Mouse (Mus musculus) forebrain, embryonic 16.5 days (tissue): ENCODE measurements around the gene 1700029I15Rik. TPM values are rescaled to one million over a fixed set of nuclear protein-coding genes. Genes with fewer than 3 reads are reported as not detected.
A peak's percentile ranks its signal among the peaks of the same experiment; 100 is the strongest.

Experiments used
- ATAC-seq: fragments of 200-750 bp; cut with Nextera tagmentation; 2 replicates; pipeline ENCODE4 v1.8.0; 2017; ENCODE audit warnings: mild to moderate bottlenecking, moderate library complexity
- H3K27ac ChIP-seq: fragments of 300-500 bp; sonication (generic); 2 replicates; pipeline ENCODE4 v1.5.1; 2014; ENCODE audit warnings: low read length, control low read depth
- H3K27me3 ChIP-seq: fragments of 300-500 bp; sonication (generic); replicated peaks from 2 replicates; pipeline ENCODE4 v1.6.1; 2014; ENCODE audit warnings: low read length; ENCODE audit not compliant: control insufficient read depth, insufficient read depth
- H3K36me3 ChIP-seq: fragments of 300-500 bp; sonication (generic); 2 replicates; pipeline ENCODE4 v1.6.1; 2014; ENCODE audit not compliant: control insufficient read depth, insufficient read depth
- H3K4me1 ChIP-seq: fragments of 300-500 bp; sonication (generic); replicated peaks from 2 replicates; pipeline ENCODE4 v1.6.1; 2014; ENCODE audit warnings: low read length; ENCODE audit not compliant: control insufficient read depth, insufficient read depth
- H3K4me2 ChIP-seq: fragments of 300-500 bp; sonication (generic); 2 replicates; pipeline ENCODE4 v1.6.1; 2014; ENCODE audit warnings: mild to moderate bottlenecking, low read length, control low read depth
- H3K4me3 ChIP-seq: fragments of 300-500 bp; sonication (generic); replicated peaks from 2 replicates; pipeline ENCODE4 v1.5.1; 2014; ENCODE audit warnings: mild to moderate bottlenecking, low read length, control low read depth
- H3K9ac ChIP-seq: fragments of 300-500 bp; sonication (generic); replicated peaks from 2 replicates; pipeline ENCODE4 v1.6.1; 2014; ENCODE audit warnings: low read depth, low read length, control low read depth
- H3K9me3 ChIP-seq: fragments of 300-500 bp; sonication (generic); 2 replicates; pipeline ENCODE4 v1.6.1; 2016; ENCODE audit warnings: low read length; ENCODE audit not compliant: control insufficient read depth
- WGBS: fragments of 180-500 bp; shearing (Covaris S2); extraction: QIAGEN DNeasy Blood & Tissue Kit; methylation state at CpG from one replicate; pipeline ENCODE4 v1.1.7; 2014; 5-methylcytosine and 5-hydroxymethylcytosine counted together
- polyA plus RNA-seq: library from polyadenylated mRNA; unstranded; fragments of >200 nt; fragmentation: Nextera tagmentation; extraction: Ambion mirVana; gene quantifications from 2 replicates; pipeline ENCODE4 v1.2.1, GENCODE M21; 2015

1700029I15Rik gene
- polyA plus RNA-seq, 1 experiment from 2014 or later, result 8.6 TPM

DNA sequence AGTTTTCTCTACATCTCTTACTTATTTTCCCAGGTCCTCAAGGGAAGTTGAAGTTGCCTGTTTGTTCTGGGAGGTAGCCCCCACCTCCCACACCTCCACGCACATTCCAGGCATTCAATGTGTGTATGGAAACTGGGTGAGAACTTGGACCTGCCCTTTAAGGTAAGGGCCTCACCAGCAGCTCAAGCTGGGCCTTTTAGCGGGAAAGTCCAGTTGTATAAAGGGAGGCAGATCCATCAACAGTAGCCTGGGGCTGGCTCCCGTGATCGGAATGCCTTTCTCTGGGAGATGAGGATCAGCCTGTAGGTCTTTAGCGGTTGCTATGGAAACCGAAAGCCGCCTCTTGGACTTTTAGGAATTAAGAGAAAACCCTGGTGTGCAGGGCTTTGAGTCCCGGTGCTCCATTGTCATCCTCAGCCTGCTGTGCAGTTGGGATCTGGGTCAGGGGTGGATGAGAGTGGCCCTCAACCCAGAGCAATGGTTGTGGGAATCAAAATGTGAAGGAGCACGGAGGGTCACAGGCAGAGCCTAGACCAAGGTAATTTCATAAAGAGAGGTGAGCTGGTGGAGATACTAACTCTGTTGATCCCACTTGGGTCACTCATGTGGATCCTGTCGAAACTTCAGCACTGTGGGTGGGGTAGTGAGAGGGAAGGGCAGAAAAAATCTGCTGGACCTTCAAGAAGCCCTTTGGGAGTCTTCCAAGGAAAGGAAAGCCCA is 10.2 kb upstream of the 1700029I15Rik start:
- H3K9ac ChIP-seq, result no peak overlapping the region
- no peak for ATAC-seq
- no peaks in the 10 kb centered on the region for H3K9me3 ChIP-seq
- no peak overlapping the region for H3K27ac ChIP-seq
- no peaks in the 10 kb centered on the region for H3K36me3 ChIP-seq
- peaks cover 15% of the 10 kb centered on the region for H3K27me3 ChIP-seq
- H3K4me2 ChIP-seq, result no peak overlapping the region
- no peak overlapping the region for H3K4me3 ChIP-seq
- peaks cover 44% of the 10 kb centered on the region for H3K4me1 ChIP-seq
- WGBS, result 8% methylated on average over 10 of the region's 10 CpGs

DNA sequence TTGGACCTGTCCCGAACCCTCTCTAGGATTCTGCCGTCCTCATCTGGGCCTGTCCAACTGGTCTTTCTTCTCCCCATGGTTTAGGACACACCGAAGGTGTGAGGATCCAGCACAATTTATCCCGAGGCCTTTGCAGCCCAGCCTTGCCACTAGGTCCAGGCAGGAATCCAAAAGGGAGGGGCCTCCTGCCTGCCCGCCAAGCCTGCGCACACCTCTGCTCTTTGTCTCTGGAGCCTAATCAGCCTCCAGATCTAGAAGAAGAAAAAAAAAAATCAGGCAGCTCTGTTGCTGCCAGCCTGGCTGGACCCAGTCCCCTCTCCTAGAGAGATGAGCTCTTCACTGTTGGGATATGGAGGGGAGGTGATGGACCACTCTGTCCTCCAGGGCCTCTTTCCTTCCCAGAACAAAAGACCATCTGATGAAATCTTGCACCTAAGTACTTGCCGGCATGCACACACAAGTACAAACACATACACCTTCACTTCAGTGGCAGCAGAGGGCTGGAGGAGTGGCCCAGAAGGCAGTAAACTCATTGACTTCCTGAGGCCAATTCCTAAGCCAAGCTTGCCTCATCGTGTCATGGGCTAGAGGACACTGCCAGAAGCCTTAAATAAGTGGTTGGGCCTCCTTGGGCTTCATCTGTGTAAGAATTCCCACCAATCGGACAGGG is 9.4 kb upstream of the 1700029I15Rik start:
- no peak overlapping the region for H3K4me2 ChIP-seq
- ATAC-seq, result no peak
- no peaks in the 10 kb centered on the region for H3K9me3 ChIP-seq
- WGBS, result 23% methylated on average over 9 of the region's 9 CpGs
- no peaks in the 10 kb centered on the region for H3K36me3 ChIP-seq
- H3K4me3 ChIP-seq, result no peak overlapping the region
- peaks cover 15% of the 10 kb centered on the region for H3K27me3 ChIP-seq
- peaks cover 44% of the 10 kb centered on the region for H3K4me1 ChIP-seq
- no peak overlapping the region for H3K27ac ChIP-seq
- H3K9ac ChIP-seq, result no peak overlapping the region

DNA sequence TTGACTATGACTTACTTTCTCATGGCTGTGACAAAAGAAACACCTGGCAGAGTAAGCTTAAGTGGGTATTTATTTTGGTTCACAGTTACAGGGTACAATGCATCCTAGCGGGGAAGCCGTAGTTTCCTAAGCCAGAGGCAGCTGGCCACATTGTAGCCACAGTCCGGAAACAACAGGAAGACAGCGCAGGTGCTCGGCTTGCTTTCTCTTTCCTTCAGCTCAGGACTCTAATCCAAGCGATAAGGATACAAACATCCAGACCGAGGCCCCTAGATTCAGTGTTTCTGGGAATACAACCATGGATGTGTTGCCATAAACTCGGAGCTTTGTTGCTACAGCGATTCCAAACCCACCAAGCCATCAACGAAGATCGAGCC is 8.9 kb upstream of the 1700029I15Rik start:
- Histone ChIP-seq H3K4me2 (no peak overlapping the region), H3K4me3 (no peak overlapping the region), H3K27ac (no peak overlapping the region), H3K9ac (no peak overlapping the region), H3K9me3 (no peaks in the 10 kb centered on the region), H3K36me3 (no peaks in the 10 kb centered on the region), H3K27me3 (peaks cover 15% of the 10 kb centered on the region), H3K4me1 (peaks cover 44% of the 10 kb centered on the region)
- ATAC-seq, result no peak
- 58% methylated on average over 11 of the region's 11 CpGs for WGBS

DNA sequence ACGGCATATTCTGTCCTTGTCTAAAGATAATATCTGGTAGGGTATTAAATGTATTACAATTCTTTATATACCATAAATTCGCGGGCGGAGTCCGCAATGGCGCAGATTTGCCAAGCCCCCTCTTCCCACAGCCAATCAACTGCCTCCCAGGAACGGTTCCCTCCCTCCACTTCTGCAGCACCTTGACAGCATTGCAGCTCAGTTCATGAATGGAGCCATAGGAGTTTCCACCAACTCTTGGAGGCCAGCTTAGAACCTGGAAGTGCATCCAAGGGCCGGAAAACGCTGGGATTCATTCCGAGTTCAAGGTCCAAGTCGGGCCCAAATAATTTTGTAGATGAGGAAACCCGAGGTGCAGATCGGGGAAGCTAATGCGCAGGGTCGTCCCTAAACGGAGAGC is 7.8 kb upstream of the 1700029I15Rik start, which contains the start of the genes Pex16 and Large2:
Gene Pex16, plus strand, starts transcription at position 163 of the 400 bp plus-strand sequence.
Gene Large2, minus strand, starts transcription at position 356 of the 400 bp plus-strand sequence.
- peak within 1 kb of the TSS; percentile 74 for H3K9ac ChIP-seq
- H3K27ac ChIP-seq, result peak within 1 kb of the TSS; percentile 88
- peaks cover 3% of the 10 kb centered on the region; the same call in 1 of the 2 replicates for H3K36me3 ChIP-seq
- peak within 1 kb of the TSS; percentile 93 for H3K4me2 ChIP-seq
- WGBS, result 4% methylated on average over 16 of the region's 16 CpGs
- no peaks in the 10 kb centered on the region for H3K9me3 ChIP-seq
- H3K27me3 ChIP-seq, result peaks cover 15% of the 10 kb centered on the region
- peak within 1 kb of the TSS; percentile 71 for H3K4me3 ChIP-seq
- H3K4me1 ChIP-seq, result peaks cover 44% of the 10 kb centered on the region
- ATAC-seq, result peak; percentile 37

DNA sequence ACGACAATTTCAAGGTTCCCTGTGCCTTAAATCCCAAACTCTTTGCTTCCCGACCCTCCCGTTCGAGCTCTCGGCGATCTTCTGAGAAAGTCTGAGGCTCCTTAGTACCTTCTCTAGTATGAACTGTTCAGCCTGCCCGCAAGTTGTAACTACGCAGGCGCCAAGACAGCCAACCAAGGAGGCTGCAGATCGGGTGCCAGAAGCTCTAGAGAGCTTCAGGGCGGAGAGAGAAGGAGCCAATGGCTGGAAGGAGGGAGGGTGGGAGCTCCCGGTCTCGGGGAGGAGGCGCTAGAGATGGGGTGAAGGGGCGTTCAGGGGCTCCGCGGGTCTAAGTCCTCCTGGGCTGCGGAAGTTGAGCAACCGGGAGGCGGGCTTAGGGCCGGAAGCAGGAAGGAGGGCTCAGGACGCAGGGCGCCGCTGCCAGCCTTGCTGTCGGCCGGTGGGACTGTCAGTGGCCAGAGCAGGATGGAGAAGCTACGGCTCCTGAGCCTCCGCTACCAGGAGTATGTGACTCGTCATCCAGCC is 7.2 kb upstream of the 1700029I15Rik start:
- Histone ChIP-seq H3K4me2 (peak overlapping the region; percentile 93), H3K36me3 (peaks cover 3% of the 10 kb centered on the region; the same call in 1 of the 2 replicates), H3K27me3 (peaks cover 8% of the 10 kb centered on the region), H3K27ac (peak overlapping the region; percentile 88), H3K4me3 (peak overlapping the region; percentile 71), H3K9ac (peak overlapping the region; percentile 74), H3K4me1 (peaks cover 44% of the 10 kb centered on the region), H3K9me3 (no peaks in the 10 kb centered on the region)
- WGBS, result 0% methylated on average over 29 of the region's 29 CpGs
- ATAC-seq, result peak; percentile 95

DNA sequence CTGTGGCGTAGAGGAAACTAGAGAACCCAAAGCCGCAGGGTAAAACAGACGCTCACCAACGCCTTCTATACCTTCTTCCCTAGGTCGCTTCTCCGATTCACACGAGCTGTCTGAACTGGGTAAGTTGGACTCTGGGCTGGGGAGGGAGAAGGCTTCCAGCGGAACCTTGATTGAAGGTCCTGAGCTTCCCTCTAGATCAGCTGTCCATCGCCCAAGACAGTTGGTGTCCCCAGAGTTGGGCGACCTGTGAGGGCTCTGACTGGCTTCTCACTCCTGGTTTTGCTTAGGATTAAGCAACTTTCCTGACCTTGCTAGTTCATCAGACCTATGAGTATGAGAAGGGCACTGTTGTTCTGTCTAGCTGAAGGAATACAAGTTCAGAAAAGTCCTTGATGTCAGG is 6.5 kb upstream of the 1700029I15Rik start:
- Histone ChIP-seq H3K27ac (peak overlapping the region; percentile 88), H3K4me2 (peak overlapping the region; percentile 93), H3K4me3 (peak overlapping the region; percentile 71), H3K36me3 (peaks cover 4% of the 10 kb centered on the region; the same call in 1 of the 2 replicates), H3K27me3 (peaks cover 5% of the 10 kb centered on the region), H3K9me3 (no peaks in the 10 kb centered on the region), H3K4me1 (peaks cover 38% of the 10 kb centered on the region), H3K9ac (peak overlapping the region; percentile 74)
- ATAC-seq, result no peak
- WGBS, result 12% methylated on average over 10 of the region's 10 CpGs

DNA sequence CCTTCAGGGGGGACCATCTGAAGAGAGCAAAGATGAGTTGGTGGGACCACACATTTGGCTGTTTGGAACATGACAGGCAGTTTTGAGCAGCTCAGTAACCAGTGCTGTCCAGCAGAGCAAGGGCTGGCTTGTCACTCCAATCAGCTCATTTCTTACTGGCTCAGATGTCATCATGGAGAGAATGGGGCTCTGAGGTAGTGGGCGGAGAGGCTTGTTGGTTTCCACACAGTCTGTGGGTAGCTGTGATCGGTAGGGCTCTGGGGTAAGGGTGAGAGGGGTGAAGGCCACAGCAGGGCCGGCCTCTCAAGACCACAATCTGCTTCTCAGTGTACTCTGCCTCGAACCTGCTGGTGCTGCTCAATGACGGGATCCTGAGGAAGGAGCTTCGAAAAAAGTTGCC is 6.0 kb upstream of the 1700029I15Rik start:
- H3K4me2 ChIP-seq, result peak overlapping the region; percentile 93
- no peak for ATAC-seq
- no peak overlapping the region; the same call in 1 of the 2 replicates for H3K4me3 ChIP-seq
- peaks cover 6% of the 10 kb centered on the region; the same call in 1 of the 2 replicates for H3K36me3 ChIP-seq
- no peak overlapping the region for H3K27ac ChIP-seq
- no peaks in the 10 kb centered on the region for H3K9me3 ChIP-seq
- no peak overlapping the region for H3K9ac ChIP-seq
- WGBS, result 79% methylated on average over 6 of the region's 6 CpGs
- peaks cover 33% of the 10 kb centered on the region for H3K4me1 ChIP-seq
- peaks cover under 1% of the 10 kb centered on the region for H3K27me3 ChIP-seq

DNA sequence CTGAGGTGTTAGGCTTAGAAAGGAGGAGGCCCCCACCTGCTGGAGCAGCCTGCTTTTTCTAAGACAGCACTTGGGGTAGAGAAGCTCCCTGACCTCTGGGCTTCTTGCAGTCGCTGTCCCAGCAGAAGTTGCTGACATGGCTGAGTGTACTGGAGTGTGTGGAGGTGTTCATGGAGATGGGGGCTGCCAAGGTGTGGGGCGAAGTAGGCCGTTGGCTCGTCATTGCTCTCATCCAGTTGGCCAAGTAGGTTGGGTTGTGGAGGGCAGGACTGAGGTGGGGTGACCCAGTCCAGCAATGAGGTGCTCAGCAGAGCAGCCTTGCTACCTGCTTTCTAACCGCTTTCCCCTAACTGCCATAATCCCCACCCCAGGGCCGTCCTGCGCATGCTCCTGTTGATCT is 5.0 kb upstream of the 1700029I15Rik start:
- no peak overlapping the region for H3K4me2 ChIP-seq
- 94% methylated on average over 7 of the region's 7 CpGs for WGBS
- H3K4me3 ChIP-seq, result no peak overlapping the region
- no peak for ATAC-seq
- no peak overlapping the region for H3K9ac ChIP-seq
- H3K27me3 ChIP-seq, result no peaks in the 10 kb centered on the region
- H3K4me1 ChIP-seq, result peaks cover 23% of the 10 kb centered on the region
- peaks cover 6% of the 10 kb centered on the region; the same call in 1 of the 2 replicates for H3K36me3 ChIP-seq
- no peaks in the 10 kb centered on the region for H3K9me3 ChIP-seq
- H3K27ac ChIP-seq, result no peak overlapping the region

DNA sequence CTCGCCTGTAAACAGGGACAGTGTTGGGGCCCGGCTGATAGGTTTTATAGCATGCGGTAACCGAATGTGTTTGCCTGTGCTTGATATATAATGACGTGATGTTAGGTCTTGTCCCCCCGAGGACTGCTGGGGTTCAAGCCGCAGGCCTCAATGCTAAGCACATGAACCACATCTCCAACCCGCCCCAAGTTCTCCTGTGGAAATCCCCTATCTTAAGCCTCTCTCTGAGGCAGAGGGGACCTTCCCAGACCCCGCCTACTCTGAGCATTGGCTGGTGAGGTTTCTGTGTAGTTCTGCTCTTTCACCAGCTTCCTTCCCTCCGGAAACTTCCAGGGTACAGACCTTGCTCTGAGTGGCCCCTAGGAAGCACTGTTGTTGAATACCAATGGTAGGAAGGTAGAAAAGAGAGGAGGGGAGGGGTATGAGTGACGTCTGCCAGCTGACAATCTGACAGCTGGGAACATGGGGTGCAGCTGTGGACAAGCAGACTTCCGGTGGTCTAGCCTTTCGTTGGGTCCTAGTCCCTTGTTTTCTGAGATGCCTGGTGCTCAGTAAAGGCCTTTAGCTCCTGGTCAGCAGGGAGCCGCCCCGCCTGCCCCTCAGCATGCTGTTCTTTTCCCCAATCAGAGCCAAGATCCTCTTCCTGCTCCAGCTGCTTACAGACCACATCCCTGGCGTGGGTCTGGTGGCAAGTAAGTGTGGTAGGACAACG is 2.4 kb upstream of the 1700029I15Rik start:
- Histone ChIP-seq H3K9ac (no peak overlapping the region), H3K36me3 (peaks cover 13% of the 10 kb centered on the region; the same call in 1 of the 2 replicates)
- WGBS, result 81% methylated on average over 17 of the region's 17 CpGs

More for the DNA sequence above, 2.4 kb upstream of the 1700029I15Rik start:
- H3K9me3 ChIP-seq, result no peaks in the 10 kb centered on the region
- no peak overlapping the region for H3K4me2 ChIP-seq
- no peak for ATAC-seq
- H3K4me1 ChIP-seq, result peaks cover 8% of the 10 kb centered on the region
- H3K27ac ChIP-seq, result no peak overlapping the region
- no peak overlapping the region for H3K4me3 ChIP-seq
- H3K27me3 ChIP-seq, result no peaks in the 10 kb centered on the region
